Mouse (Mus musculus): ENCODE results near the gene Pdia6.

DNA sequence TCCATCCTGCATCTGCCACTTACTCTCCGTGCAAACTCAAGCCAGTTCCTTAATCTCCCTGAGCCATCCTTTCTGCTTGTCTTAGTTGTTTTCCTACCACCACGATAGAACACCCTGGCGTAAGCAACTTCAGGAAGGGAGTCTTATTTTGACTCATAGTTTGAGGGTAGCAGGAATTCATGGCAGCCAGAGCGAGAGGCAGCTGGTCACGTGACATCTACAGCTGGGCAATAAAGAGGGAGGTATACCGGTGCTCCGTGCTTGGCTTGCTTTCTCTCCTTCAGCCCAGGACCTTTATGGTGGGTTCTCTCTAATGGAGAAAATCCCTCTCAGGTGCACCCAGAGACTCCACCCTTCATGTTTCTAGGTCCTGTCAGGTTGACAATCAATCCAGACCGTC is 15.4 kb upstream of the Pdia6 start:
- TF ChIP-seq POLR2A (IDR thresholded peaks at IDR 0.05; ENCODE audit: insufficient read depth, low read depth, low read length) (no peak), CTCF (IDR thresholded peaks at IDR 0.05) (no peak), EP300 (IDR thresholded peaks at IDR 0.05; ENCODE audit: insufficient read depth, low read depth, low read length) (no peak)
